Mouse (Mus musculus): ENCODE results near the gene Pdgfc. TPM values are rescaled to one million over a fixed set of nuclear protein-coding genes. Genes with fewer than 3 reads are reported as not detected.

The Pdgfc gene
- polyA plus RNA-seq, 1 experiment from 2014 or later, result 5.0 TPM

DNA sequence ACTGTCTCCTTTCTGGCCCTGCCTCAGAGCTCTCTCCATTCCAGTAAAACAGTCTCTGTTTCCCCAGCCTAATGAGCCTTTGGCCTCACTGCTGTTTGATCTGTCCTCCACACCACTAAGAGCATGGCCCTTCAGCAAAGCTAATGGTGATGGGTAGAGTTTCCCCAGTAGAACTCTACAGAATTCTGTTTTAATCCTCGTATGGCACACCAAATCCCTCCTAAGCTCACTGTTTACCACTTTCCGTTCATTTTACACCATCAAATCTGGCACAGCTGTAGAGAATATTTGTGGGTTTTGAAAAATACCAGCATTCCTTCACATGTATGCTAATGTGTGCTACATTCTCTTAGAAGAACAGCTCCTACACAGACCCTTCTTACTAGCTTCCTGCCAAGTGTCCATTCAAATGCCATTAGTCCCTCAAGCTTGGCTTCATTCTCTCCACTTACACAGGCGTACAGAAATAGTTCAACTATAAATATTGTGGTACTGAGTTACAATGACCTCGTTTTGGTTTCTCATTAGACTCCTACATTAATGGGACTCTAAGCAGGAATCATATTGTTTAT lies 179.4 kb downstream of the Pdgfc start:
- no peak for ATAC-seq (ENCODE audit: extremely low read depth, insufficient number of reproducible peaks, low FRiP score, low TSS enrichment)
- Histone ChIP-seq H3K9me3 (no peaks in the 10 kb centered on the region), H3K4me2 (no peak overlapping the region), H3K36me3 (no peaks in the 10 kb centered on the region), H3K27ac (replicated peaks) (no peak overlapping the region), H3K4me1 (no peaks in the 10 kb centered on the region), H3K4me3 (no peak overlapping the region), H3K9ac (no peak overlapping the region), H3K27me3 (replicated peaks) (no peaks in the 10 kb centered on the region)
- 61% methylated on average over 4 of the region's 4 CpGs for WGBS

DNA sequence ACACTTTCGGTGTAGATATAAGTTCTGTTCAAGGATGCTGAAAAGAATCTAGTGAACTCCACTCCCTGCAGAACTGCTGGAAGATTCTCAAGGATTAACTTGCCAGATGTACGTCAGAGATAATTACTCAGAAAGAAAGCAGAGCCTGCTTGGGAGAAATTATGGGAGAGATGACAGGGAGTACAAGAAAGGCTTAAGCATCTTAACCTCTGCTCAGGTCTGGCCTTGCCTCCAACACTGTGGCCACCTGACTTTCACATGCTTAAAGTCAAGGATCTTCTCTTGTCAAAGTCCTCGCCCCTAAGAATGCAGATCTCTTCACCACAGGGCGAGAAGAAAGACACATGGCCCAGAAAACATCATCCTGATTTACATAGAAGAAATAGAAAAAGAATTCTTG lies 185.5 kb downstream of the Pdgfc start:
- Histone ChIP-seq H3K4me2 (no peak overlapping the region), H3K27ac (replicated peaks) (no peak overlapping the region), H3K9me3 (no peaks in the 10 kb centered on the region), H3K4me3 (no peak overlapping the region), H3K36me3 (no peaks in the 10 kb centered on the region), H3K9ac (no peak overlapping the region), H3K4me1 (no peaks in the 10 kb centered on the region), H3K27me3 (replicated peaks) (no peaks in the 10 kb centered on the region)
- ATAC-seq (ENCODE audit: extremely low read depth, insufficient number of reproducible peaks, low FRiP score, low TSS enrichment), result no peak
- 60% methylated on average over 4 of the region's 4 CpGs for WGBS

DNA sequence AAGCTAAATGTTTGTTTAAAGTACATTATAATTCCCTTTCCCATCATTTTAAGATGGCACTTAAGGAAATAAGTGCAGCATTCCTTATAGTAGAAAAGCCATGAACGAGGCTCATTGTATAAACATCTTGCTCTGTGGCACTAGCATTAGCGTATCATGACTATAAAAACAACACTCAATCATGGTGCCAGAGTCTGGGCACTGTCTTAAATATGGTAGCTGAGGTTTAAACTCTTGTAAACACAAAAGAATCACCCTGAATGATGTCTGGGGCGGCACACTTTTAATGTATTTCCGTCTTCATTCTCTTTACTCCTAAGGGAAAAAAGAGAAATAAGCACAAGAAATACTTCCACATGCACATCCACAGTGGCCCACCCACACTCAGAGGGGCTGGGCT lies 192.1 kb downstream of the Pdgfc start:
- WGBS, result 63% methylated on average over 4 of the region's 4 CpGs
- ATAC-seq (ENCODE audit: extremely low read depth, insufficient number of reproducible peaks, low FRiP score, low TSS enrichment), result no peak
- Histone ChIP-seq H3K27ac (replicated peaks) (no peak overlapping the region), H3K4me2 (no peak overlapping the region), H3K9ac (no peak overlapping the region), H3K4me1 (no peaks in the 10 kb centered on the region), H3K27me3 (replicated peaks) (no peaks in the 10 kb centered on the region), H3K9me3 (no peaks in the 10 kb centered on the region), H3K4me3 (no peak overlapping the region), H3K36me3 (no peaks in the 10 kb centered on the region)

DNA sequence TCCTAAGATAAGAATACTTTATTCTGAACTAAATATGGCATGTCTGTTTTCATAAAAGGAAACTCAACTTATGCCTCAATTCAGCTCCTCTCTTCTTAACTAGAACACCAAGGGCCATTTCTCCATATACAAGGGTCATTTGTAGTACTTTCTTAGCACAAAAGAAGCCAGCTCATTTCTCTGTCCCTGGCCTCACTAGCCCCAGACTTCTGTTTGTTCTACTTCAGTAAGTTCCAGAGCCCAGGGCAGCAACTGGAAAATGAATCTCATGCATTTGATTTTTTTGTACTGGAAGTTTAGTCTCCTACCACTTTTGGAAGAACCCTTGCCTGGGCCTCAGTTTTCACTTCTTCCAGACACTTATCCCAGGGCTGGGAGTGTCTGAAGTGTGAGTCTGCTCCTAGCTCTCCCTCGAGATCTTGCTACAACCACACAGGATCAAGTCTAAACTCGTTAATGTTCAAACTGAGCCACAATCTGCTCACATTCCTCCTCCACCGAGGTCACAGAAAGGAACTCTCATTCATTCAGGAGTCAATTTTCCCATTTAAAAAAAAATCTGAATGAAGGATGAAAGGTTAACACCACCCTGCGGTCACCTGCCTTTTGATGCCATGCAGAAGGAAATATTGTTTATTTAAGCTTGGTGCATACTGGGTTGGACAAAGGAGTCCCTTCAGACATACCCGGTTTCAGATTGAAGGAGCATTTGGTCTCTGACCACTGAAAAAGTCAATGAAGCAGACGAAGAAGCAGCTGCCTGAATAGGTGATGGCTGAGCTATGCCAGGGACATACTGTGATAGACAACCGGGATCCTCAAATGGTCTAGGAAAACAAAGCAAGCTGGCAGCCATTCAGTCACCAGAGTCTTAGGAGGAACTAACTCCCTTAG lies 206.7 kb downstream of the Pdgfc start:
- Histone ChIP-seq H3K4me2 (no peak overlapping the region), H3K9me3 (no peaks in the 10 kb centered on the region), H3K27me3 (replicated peaks) (no peaks in the 10 kb centered on the region), H3K9ac (no peak overlapping the region), H3K4me1 (no peaks in the 10 kb centered on the region), H3K4me3 (no peak overlapping the region), H3K27ac (replicated peaks) (no peak overlapping the region), H3K36me3 (no peaks in the 10 kb centered on the region)
- 37% methylated on average over 7 of the region's 7 CpGs for WGBS
- ATAC-seq (ENCODE audit: extremely low read depth, insufficient number of reproducible peaks, low FRiP score, low TSS enrichment), result no peak

DNA sequence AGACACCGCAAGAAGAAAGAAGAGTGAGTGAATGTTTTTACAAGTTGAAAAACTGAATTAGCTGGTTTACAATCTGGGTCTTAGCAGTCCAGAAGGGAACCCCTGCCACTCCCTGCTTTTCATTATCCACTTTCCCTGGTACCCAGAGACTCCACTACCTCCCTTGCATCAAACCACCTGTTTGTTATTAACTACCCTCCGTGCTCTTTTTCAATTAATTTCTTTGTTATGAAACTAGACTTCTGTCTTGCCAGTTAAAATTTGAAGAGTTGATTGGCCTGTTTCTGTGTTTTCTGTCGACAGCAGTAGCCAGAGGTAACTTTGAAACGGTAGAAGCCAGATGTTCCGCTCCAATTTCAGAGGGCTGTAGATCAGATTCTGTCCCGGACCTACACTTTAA lies 207.4 kb downstream of the Pdgfc start:
- Histone ChIP-seq H3K27ac (replicated peaks) (no peak overlapping the region), H3K4me2 (no peak overlapping the region), H3K4me3 (no peak overlapping the region), H3K4me1 (no peaks in the 10 kb centered on the region), H3K9ac (no peak overlapping the region), H3K36me3 (no peaks in the 10 kb centered on the region), H3K9me3 (no peaks in the 10 kb centered on the region), H3K27me3 (replicated peaks) (no peaks in the 10 kb centered on the region)
- ATAC-seq (ENCODE audit: extremely low read depth, insufficient number of reproducible peaks, low FRiP score, low TSS enrichment), result no peak
- WGBS, result 73% methylated on average over 6 of the region's 6 CpGs

DNA sequence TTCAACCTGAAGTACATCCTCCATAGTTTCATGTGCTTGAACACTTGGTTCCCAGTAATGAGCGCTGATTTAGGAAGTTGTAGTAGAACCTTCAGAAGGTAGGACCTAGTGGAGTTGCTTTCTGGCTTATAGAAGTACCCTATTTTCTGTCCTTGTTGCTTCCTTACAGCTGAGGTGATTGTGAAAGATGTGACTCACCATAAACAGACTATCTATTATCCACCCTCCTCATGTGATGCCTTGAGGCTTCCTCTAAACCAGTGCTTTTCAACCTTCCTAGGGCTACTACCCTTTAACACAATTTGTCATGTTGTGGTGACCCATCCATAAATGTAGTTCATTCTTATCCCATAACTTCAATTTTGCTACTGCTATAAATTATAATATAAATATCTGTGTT lies 226.6 kb downstream of the Pdgfc start:
- no peaks in the 10 kb centered on the region for H3K4me1 ChIP-seq
- no peak overlapping the region for H3K9ac ChIP-seq
- H3K4me2 ChIP-seq, result no peak overlapping the region
- no peaks in the 10 kb centered on the region for H3K36me3 ChIP-seq
- no peaks in the 10 kb centered on the region for H3K9me3 ChIP-seq
- 85% methylated on average over 1 of the region's 1 CpGs for WGBS
- no peak overlapping the region for H3K4me3 ChIP-seq
- no peaks in the 10 kb centered on the region for H3K27me3 ChIP-seq (replicated peaks)
- ATAC-seq (ENCODE audit: extremely low read depth, insufficient number of reproducible peaks, low FRiP score, low TSS enrichment), result no peak
- no peak overlapping the region for H3K27ac ChIP-seq (replicated peaks)

Other genes starting within 250 kb of the Pdgfc start
- 0.59 and 1.6 TPM in 2 replicates for gene Gria2, start 233.6 kb upstream of the Pdgfc start, polyA plus RNA-seq (2015; fragmentation: Nextera tagmentation; extraction: Ambion mirVana)
- gene Glrb, start 122.8 kb upstream of the Pdgfc start, polyA plus RNA-seq (2015; fragmentation: Nextera tagmentation; extraction: Ambion mirVana), result 3.5 and 3.6 TPM in 2 replicates

Data from heart, embryonic 13.5 days (tissue).